Mouse (Mus musculus) hematopoietic stem cell, adult 5-6 weeks (primary cell): ENCODE data around the gene Tns1. TPM values are rescaled to one million over a fixed set of nuclear protein-coding genes. Genes with fewer than 3 reads are reported as not detected.

ENCODE experiments used
- ATAC-seq, 2 experiments: fragments of 125-278 bp in 1 of 2; replicated peaks in 1 of 2; 2 replicates each; pipeline ENCODE4 v1.8.0; 2016 to 2017; ENCODE audit warnings: inconsistent platforms in 2 of 2, mild to moderate bottlenecking in 2 of 2, moderate number of reproducible peaks in 2 of 2, low read depth in 1 of 2, moderate TSS enrichment in 1 of 2; ENCODE audit not compliant: low FRiP score in 2 of 2, poor library complexity in 2 of 2, severe bottlenecking in 2 of 2, insufficient read depth in 1 of 2, low TSS enrichment in 1 of 2
- total RNA-seq: library from RNA; stranded (forward); fragments of 172-1452, 232-1000 nt; gene quantifications from 2 replicates; pipeline ENCODE4 v1.2.3, GENCODE M21; 2017

Tns1 gene
- total RNA-seq, 1 experiment from 2014 or later, result 16.1 TPM

- peak; percentile 39 to 49; a peak in 3 of 4 replicates for ATAC-seq
These were observed 193.7 kb downstream of the Tns1 start for GRCm38 (mm10) chr1:73930411-73931134.

- ATAC-seq, result no peak
These were observed 194.3 kb downstream of the Tns1 start for GRCm38 (mm10) chr1:73929952-73930329.

GRCm38 (mm10) chr1:73929211-73929951 is 194.9 kb downstream of the Tns1 start:
- no peak for ATAC-seq

- no peak for ATAC-seq
These were observed 195.9 kb downstream of the Tns1 start for GRCm38 (mm10) chr1:73928385-73928784.

GRCm38 (mm10) chr1:73927819-73928218 is 196.4 kb downstream of the Tns1 start:
- no peak for ATAC-seq

GRCm38 (mm10) chr1:73926279-73926678 is 198.0 kb downstream of the Tns1 start:
- no peak for ATAC-seq

GRCm38 (mm10) chr1:73924871-73925610 is 199.2 kb downstream of the Tns1 start:
- ATAC-seq, result no peak

GRCm38 (mm10) chr1:73924210-73924609 is 200.0 kb downstream of the Tns1 start:
- no peak for ATAC-seq

GRCm38 (mm10) chr1:73923185-73923584 is 201.1 kb downstream of the Tns1 start:
- ATAC-seq, result no peak

GRCm38 (mm10) chr1:73920701-73921100 is 203.5 kb downstream of the Tns1 start:
- no peak for ATAC-seq

- ATAC-seq, result no peak
These were observed 204.3 kb downstream of the Tns1 start for GRCm38 (mm10) chr1:73919909-73920308.

- ATAC-seq, result no peak
These were observed 206.2 kb downstream of the Tns1 start for GRCm38 (mm10) chr1:73918001-73918400.

- no peak for ATAC-seq
These were observed 208.0 kb downstream of the Tns1 start for GRCm38 (mm10) chr1:73916298-73916697.

- ATAC-seq, result no peak
These were observed 208.8 kb downstream of the Tns1 start for GRCm38 (mm10) chr1:73915218-73916070.

GRCm38 (mm10) chr1:73914076-73914475 is 210.2 kb downstream of the Tns1 start:
- ATAC-seq, result no peak

- ATAC-seq, result no peak
These were observed 210.9 kb downstream of the Tns1 start for GRCm38 (mm10) chr1:73913071-73914005.
